Mouse (Mus musculus) heart, adult 2 months (tissue): ENCODE data around the gene Eno1. TPM values are rescaled to one million over a fixed set of nuclear protein-coding genes. Genes with fewer than 3 reads are reported as not detected.
A peak's percentile ranks its signal among the peaks of the same experiment; 100 is the strongest.

Experiments
- DNase-seq, 2 experiments: peaks; one replicate each; pipeline ENCODE4 v3.0.0; 2021
- H3K27ac ChIP-seq: fragments of 200-600 bp; 2 replicates; pipeline ENCODE4 v1.8.1; 2022
- H3K27me3 ChIP-seq: fragments of 200-500 bp; 2 replicates; pipeline ENCODE4 v1.6.1; 2012; ENCODE audit warnings: mild to moderate bottlenecking, low read length, inconsistent platforms, mixed read lengths; ENCODE audit not compliant: control insufficient read depth, insufficient read depth
- H3K36me3 ChIP-seq: fragments of 200-500 bp; 2 replicates; pipeline ENCODE4 v1.6.1; 2012; ENCODE audit warnings: low read length, inconsistent platforms; ENCODE audit not compliant: control insufficient read depth, insufficient read depth
- H3K4me1 ChIP-seq: fragments of 200-500 bp; 2 replicates; pipeline ENCODE4 v1.6.1; 2011; ENCODE audit warnings: low read length; ENCODE audit not compliant: control insufficient read depth, insufficient read depth
- H3K4me3 ChIP-seq: fragments of 200-600 bp; 2 replicates; pipeline ENCODE4 v1.8.1; 2022
- H3K79me2 ChIP-seq: fragments of 200-500 bp; replicated peaks from 2 replicates; pipeline ENCODE4 v1.6.1; 2012; ENCODE audit warnings: mild to moderate bottlenecking, inconsistent platforms, low read length, moderate library complexity, mixed read lengths; ENCODE audit not compliant: control insufficient read depth, insufficient read depth
- H3K9ac ChIP-seq: fragments of 200-500 bp; 2 replicates; pipeline ENCODE4 v1.6.1; 2012; ENCODE audit warnings: low read depth, mild to moderate bottlenecking, control low read depth, inconsistent platforms, low read length, mixed read lengths
- CTCF ChIP-seq: fragments of 200-600 bp; IDR thresholded peaks from 2 replicates; pipeline ENCODE4 v1.8.1; 2022; ENCODE audit warnings: antibody characterized with exemption, mild to moderate bottlenecking, moderate library complexity
- EP300 ChIP-seq: fragments of 200-500 bp; IDR thresholded peaks from 2 replicates; pipeline ENCODE4 v1.6.1; 2011; ENCODE audit warnings: low read depth, low read length, control low read depth; ENCODE audit not compliant: insufficient read depth
- POLR2A ChIP-seq: fragments of 200-500 bp; IDR thresholded peaks from 2 replicates; pipeline ENCODE4 v1.6.1; 2011; ENCODE audit warnings: mild to moderate bottlenecking, low read depth, low read length, control low read depth; ENCODE audit not compliant: insufficient read depth
- WGBS: fragments of 180-500 bp; shearing (Covaris S2); methylation state at CpG from one replicate; pipeline ENCODE4 v1.1.7; 2018; 5-methylcytosine and 5-hydroxymethylcytosine counted together
- intact Hi-C: fragments of 180-260 bp; cut with DNase I; formaldehyde crosslinking; loops from one replicate; pipeline ENCODE4 v1.15.1; 2025
- polyA plus RNA-seq: library from polyadenylated mRNA; depleted of rRNA; stranded (reverse); fragments of >200 nt; gene quantifications from 2 replicates; pipeline ENCODE4 v1.2.3, GENCODE M21; 2012
- total RNA-seq, 2 experiments: library from RNA; stranded (reverse); gene quantifications; 2 replicates each; pipeline ENCODE4 v1.2.3; 2021

Gene Eno1
- total and polyA plus RNA-seq, 3 experiments = 111 to 179 (median 113) TPM

GRCm38 (mm10) chr4:150213910-150214309, 22.6 kb upstream of the Eno1 start:
- TF ChIP-seq CTCF (peak; percentile 57), EP300 (no peak)
- Histone ChIP-seq H3K36me3 (no peaks in the 10 kb centered on the region), H3K27me3 (no peaks in the 10 kb centered on the region), H3K4me3 (no peak overlapping the region), H3K27ac (no peak overlapping the region), H3K4me1 (peaks cover 3% of the 10 kb centered on the region; the same call in 1 of the 2 replicates), H3K79me2 (no peaks in the 10 kb centered on the region), H3K9ac (no peak overlapping the region)
- intact Hi-C loops = no loop called here
- DNase-seq = no peak
- WGBS = 37% methylated on average over 5 of the region's 5 CpGs

DNA sequence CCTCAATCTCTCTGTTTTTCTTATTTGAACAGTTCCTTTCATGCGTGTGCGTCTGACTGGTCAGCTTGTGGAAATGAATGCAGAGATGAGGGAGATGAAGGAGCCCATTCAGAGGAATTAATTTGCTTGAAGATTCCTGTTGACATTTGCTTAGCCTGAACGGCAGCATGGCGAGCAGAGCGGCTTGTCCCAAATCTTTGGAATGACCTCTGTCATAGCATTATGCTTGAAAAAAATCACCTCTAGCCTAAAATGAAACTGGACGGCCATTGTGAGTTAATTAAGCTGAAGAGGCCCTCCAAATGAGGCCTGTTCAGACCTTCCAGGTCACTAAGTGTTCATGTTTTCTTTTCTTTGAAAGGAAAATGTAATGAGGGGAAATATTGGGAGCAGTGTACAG, 20.1 kb upstream of the Eno1 start:
- H3K36me3 ChIP-seq = no peaks in the 10 kb centered on the region
- no peak for DNase-seq
- intact Hi-C loops = no loop called here
- no peak overlapping the region for H3K9ac ChIP-seq
- 93% methylated on average over 6 of the region's 6 CpGs for WGBS
- TF ChIP-seq CTCF (no peak), POLR2A (no peak), EP300 (no peak)
- peaks cover 5% of the 10 kb centered on the region; the same call in 1 of the 2 replicates for H3K4me1 ChIP-seq
- H3K27me3 ChIP-seq = no peaks in the 10 kb centered on the region
- H3K4me3 ChIP-seq = no peak overlapping the region
- no peak overlapping the region for H3K27ac ChIP-seq
- H3K79me2 ChIP-seq = no peaks in the 10 kb centered on the region

- Histone ChIP-seq H3K79me2 (no peaks in the 10 kb centered on the region), H3K4me3 (no peak overlapping the region), H3K27ac (no peak overlapping the region), H3K9ac (no peak overlapping the region), H3K4me1 (peaks cover 5% of the 10 kb centered on the region; the same call in 1 of the 2 replicates), H3K27me3 (no peaks in the 10 kb centered on the region), H3K36me3 (no peaks in the 10 kb centered on the region)
- 51% methylated on average over 5 of the region's 5 CpGs for whole genome bisulfite sequencing
- TF ChIP-seq EP300 (no peak), CTCF (no peak), POLR2A (no peak)
- no peak for DNase-seq
- intact Hi-C loops = no loop called here
Observed at GRCm38 (mm10) chr4:150217042-150217554, 19.4 kb upstream of the Eno1 start.

- TF ChIP-seq CTCF (peak; percentile 49), EP300 (no peak)
- intact Hi-C loops = loop anchor here (2.0 kb wide), 1 partner anchor 31 kb away; no protein-coding TSS in a partner anchor
- H3K79me2 ChIP-seq = no peaks in the 10 kb centered on the region
- WGBS = 100% methylated on average over 1 of the region's 1 CpGs
- H3K4me1 ChIP-seq = peaks cover 2% of the 10 kb centered on the region; the same call in 1 of the 2 replicates
- DNase-seq = no peak
- H3K36me3 ChIP-seq = no peaks in the 10 kb centered on the region
- H3K9ac ChIP-seq = no peak overlapping the region
- no peak overlapping the region for H3K27ac ChIP-seq
- H3K27me3 ChIP-seq = no peaks in the 10 kb centered on the region
- H3K4me3 ChIP-seq = no peak overlapping the region
Observed at GRCm38 (mm10) chr4:150217935-150218334, 18.6 kb upstream of the Eno1 start.

DNA sequence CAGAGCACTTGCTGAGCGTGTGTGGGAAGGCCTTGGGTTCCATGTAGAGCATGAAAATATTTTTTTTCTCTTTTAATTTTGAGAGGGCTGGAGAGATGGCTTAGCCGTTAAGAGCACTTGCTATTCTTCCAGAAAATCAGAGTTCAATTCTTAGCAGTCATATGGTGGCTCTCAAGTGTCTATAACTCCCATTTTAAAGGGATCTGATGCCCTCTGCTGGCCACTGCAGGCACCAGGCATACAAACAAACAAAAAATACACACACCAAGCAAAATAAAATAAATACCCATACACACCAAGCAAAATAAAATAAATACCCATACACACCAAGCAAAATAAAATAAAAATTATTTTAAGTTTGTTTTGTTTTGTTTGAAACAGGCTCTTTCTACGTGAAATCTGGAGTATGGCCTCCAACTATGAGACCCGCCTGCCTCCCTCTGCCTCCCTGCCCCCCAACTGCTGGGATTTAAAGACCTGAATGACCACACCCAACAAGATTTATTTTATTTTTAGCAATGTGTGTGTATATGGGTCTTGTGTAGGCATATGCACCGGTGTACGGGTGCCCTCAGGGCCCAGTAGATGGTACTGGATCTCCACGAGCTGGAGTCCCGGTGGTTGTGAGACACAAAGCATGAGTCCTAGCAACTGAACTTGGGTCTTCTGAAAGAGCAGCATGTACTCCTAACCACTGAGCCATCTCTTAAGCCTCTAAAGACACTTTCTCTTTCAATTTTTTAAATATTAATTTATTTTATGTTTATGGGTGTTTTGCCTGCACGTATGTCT, 16.8 kb upstream of the Eno1 start:
- intact Hi-C loops = loop anchor here (1.0 to 5.0 kb wide), 3 partner anchors 29 to 82 kb away; no protein-coding TSS in a partner anchor
- TF ChIP-seq POLR2A = no peak
- 0 out of 2 replicates have a peak, but pooled peaks have one; percentile 33 for TF ChIP-seq EP300
- TF ChIP-seq CTCF = peak; percentile 82
- Histone ChIP-seq H3K79me2 (no peaks in the 10 kb centered on the region), H3K27ac (no peak overlapping the region), H3K4me1 (0 out of 2 replicates have a peak, but pooled peaks cover 2% of the 10 kb centered on the region), H3K27me3 (no peaks in the 10 kb centered on the region), H3K9ac (no peak overlapping the region), H3K36me3 (no peaks in the 10 kb centered on the region), H3K4me3 (no peak overlapping the region)
- WGBS = 73% methylated on average over 9 of the region's 9 CpGs
- peak in 1 of 2 experiments; percentile 54 for DNase-seq

- DNase-seq = peak in 1 of 2 experiments; percentile 47
- Histone ChIP-seq H3K4me3 (no peak overlapping the region), H3K9ac (no peak overlapping the region), H3K27me3 (no peaks in the 10 kb centered on the region), H3K4me1 (0 out of 2 replicates have a peak, but pooled peaks cover 2% of the 10 kb centered on the region), H3K79me2 (no peaks in the 10 kb centered on the region), H3K27ac (no peak overlapping the region), H3K36me3 (no peaks in the 10 kb centered on the region)
- WGBS = 22% methylated on average over 11 of the region's 11 CpGs
- TF ChIP-seq POLR2A (no peak), CTCF (no peak)
- intact Hi-C loops = loop anchor here (5.0 kb wide), 1 partner anchor 83 kb away; no protein-coding TSS in a partner anchor
Observed at GRCm38 (mm10) chr4:150220584-150220983, 15.9 kb upstream of the Eno1 start.
